Mouse (Mus musculus) right cerebral cortex, postnatal 25 days (tissue): ENCODE data around the gene Dynlt1a.
"Not testable (repeated sequence)": the region's sequence is repeated elsewhere in the genome, so short reads cannot be mapped to it uniquely, and the experiment has no call there.

Experiments
- DNase-seq: peaks from one replicate; pipeline ENCODE4 v3.0.0; 2022

Gene Dynlt1a

GRCm38 (mm10) chr17:6286169-6286568 lies 31.1 kb downstream of the Dynlt1a start:
- DNase-seq, result not testable (repeated sequence)

- not testable (repeated sequence) for DNase-seq
Measured at GRCm38 (mm10) chr17:6283137-6283536, 34.2 kb downstream of the Dynlt1a start.

- not testable (repeated sequence) for DNase-seq
Measured at GRCm38 (mm10) chr17:6280513-6280912, 36.8 kb downstream of the Dynlt1a start.

- not testable (repeated sequence) for DNase-seq
Measured at GRCm38 (mm10) chr17:6279772-6280171, 37.5 kb downstream of the Dynlt1a start.

GRCm38 (mm10) chr17:6279205-6279604 lies 38.1 kb downstream of the Dynlt1a start:
- not testable (repeated sequence) for DNase-seq

- DNase-seq, result not testable (repeated sequence)
Measured at GRCm38 (mm10) chr17:6274693-6275092, 42.6 kb downstream of the Dynlt1a start.

GRCm38 (mm10) chr17:6271970-6272369 lies 45.3 kb downstream of the Dynlt1a start:
- DNase-seq, result not testable (repeated sequence)

GRCm38 (mm10) chr17:6270840-6271239 lies 46.5 kb downstream of the Dynlt1a start:
- not testable (repeated sequence) for DNase-seq

GRCm38 (mm10) chr17:6269876-6270831 lies 47.1 kb downstream of the Dynlt1a start:
- DNase-seq, result peak; percentile 52

GRCm38 (mm10) chr17:6257070-6257456 lies 60.2 kb downstream of the Dynlt1a start:
- peak; percentile 83 for DNase-seq

GRCm38 (mm10) chr17:6256400-6257069 lies 60.8 kb downstream of the Dynlt1a start, which contains the start of gene Tmem181a:
TSS of gene Tmem181a (plus strand) at chr17:6256860.
- DNase-seq, result peak; percentile 28
